Mouse (Mus musculus) hematopoietic stem cell, adult 5-6 weeks (primary cell): ENCODE results near the gene Clec16a. TPM values are rescaled to one million over a fixed set of nuclear protein-coding genes. Genes with fewer than 3 reads are reported as not detected.

ENCODE experiments used
- ATAC-seq, 2 experiments: fragments of 125-278 bp in 1 of 2; replicated peaks in 1 of 2; 2 replicates each; pipeline ENCODE4 v1.8.0; 2016 to 2017; ENCODE audit warnings: inconsistent platforms in 2 of 2, mild to moderate bottlenecking in 2 of 2, moderate number of reproducible peaks in 2 of 2, low read depth in 1 of 2, moderate TSS enrichment in 1 of 2; ENCODE audit not compliant: low FRiP score in 2 of 2, poor library complexity in 2 of 2, severe bottlenecking in 2 of 2, insufficient read depth in 1 of 2, low TSS enrichment in 1 of 2
- total RNA-seq: library from RNA; stranded (forward); fragments of 172-1452, 232-1000 nt; gene quantifications from 2 replicates; pipeline ENCODE4 v1.2.3, GENCODE M21; 2017

The Clec16a gene
- total RNA-seq, 1 experiment from 2014 or later = 15.0 TPM

DNA sequence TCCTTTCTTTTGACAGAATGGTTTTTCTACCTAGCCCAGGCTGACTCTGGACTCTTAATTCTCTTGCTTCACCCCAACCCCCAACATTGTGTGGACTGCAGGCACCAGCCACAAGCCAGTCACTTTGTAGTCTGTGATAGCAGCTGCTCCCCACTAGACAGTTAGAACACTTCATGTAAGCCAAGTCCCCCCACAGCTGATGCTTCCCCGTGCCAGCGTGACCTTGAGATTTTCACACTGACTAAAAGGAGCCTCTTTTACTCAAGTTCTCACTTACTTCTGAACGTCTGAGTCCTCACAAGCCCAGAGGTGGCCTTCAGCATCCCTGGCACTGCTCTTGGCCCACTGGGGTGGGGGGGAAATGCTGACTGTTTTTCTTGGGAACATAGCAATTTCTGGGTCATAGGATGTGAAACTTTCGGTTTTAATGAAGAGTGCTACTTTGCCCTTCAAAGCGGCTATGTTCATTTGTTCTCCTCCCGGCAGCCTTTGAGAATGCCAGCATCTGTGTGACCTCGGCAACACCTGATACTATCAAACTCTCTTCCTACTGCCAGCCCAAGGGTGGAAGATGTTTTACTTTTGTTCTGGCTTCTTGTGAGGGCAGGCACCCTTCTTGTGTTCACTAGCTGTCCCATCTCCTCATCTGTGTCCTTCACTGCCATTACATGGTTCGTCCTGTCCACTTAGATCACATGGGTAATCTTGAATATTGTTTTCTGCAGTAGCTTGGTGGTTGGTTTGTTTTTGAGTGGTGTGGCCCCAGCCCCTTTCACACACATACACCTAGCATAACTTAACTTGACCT, 138.3 kb downstream of the Clec16a start:
- 0 out of 4 replicates have a peak, but pooled peaks of 1 of the 2 experiments have one; percentile 15 for ATAC-seq

DNA sequence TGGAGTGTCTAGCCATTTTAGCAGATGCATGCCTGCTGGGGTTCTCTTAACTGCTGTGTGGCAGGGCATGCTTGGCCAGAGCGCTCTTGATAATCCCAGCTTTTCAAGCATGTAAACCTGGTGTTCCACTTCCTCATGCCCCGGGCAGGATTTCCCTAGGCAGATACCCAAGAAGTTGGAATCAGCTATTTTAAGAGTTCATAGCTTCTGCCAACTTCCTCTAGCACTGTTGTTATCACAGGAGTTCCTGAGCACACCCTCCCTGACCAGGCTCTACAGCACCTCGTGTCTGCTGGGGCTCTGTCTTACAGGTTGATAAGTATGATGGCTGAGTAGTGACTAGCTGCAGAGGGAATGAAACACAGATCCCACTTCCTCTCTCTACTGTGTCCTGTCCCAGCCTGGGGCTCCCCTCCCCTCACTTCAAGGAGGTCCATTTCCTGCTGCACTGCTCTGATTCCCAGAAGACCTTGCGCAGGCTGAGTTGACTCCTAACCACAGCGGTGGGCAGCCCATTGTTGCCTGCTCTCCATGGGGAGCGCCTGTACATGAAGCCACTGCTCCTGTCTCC, 144.7 kb downstream of the Clec16a start:
- peak; percentile 65 to 70 for ATAC-seq

DNA sequence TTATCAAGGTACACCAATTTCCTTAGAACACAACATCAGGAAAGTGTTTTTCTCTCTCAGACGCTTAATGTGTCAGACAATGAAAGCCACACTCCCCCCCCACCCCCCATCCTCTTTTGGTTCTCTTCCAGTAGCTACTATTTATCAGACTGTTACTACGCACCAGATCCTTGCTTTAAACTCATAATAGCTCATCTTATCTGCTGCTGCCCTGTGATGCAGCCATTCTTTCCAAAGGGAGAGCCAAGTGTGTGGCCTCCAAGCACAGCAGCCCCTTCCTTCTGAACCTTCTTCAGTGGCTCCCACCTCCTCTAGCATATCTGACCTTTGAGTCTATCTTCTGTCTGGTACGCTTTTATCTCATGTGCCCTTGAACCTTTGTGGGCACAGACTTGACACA, 145.3 kb downstream of the Clec16a start:
- ATAC-seq = no peak; a peak in 1 of 4 replicates

DNA sequence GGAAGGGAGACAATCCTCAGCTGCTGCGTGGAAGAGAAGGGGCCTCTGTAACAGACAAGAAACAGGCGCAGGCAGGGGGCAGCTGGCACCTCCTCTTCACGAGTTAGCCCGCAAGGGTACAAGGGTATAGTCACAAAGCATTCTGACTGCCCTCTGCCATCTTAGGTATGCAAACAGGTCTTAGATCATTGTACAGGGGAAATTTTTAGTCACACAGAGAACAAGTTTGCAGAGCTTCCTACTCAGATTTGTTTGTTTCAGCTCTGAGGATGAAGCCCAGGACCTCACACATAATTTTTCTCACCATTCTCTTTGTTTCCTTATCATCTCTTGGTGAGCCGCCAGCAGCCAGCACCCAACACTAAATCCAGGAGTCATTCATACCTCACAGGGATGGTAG, 146.6 kb downstream of the Clec16a start:
- no peak for ATAC-seq

DNA sequence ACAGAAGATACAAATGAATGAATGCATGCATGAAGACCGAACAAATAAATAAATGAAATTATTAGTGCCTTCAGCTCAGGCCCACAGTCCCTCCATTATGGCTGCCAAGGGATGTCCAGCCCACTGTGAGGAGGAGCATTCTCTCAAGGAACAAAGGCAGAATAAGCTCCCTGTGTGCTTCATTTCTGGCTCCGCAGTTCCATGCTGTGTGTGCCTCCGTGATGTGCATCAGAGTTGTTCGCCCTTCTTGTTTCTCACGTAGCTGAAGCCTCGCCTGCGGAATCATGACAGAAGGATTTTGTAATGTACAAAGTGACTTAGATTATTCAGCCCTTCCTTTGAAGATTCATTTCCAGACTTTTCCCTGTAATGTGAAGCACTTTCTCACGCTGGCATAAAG, 147.7 kb downstream of the Clec16a start:
- ATAC-seq = no peak

DNA sequence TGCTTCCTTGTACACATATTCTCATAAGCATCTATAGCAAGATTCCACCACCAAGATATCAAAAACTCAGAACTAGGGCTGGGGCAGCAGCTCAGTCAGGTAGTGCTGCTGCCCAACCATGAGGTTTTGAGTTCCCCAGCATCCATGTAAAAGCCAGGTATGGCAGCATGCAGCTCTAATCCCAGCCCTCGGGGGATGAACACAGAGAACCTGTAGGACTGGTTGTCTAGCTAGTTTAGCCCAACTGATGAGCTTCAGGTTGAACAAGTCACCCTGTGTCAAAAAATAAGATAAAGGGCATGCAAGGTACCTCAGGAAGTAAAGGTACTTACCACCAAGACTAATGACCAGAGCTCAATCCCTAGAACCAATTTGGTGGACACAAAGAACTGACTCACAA, 148.3 kb downstream of the Clec16a start:
- ATAC-seq = no peak

DNA sequence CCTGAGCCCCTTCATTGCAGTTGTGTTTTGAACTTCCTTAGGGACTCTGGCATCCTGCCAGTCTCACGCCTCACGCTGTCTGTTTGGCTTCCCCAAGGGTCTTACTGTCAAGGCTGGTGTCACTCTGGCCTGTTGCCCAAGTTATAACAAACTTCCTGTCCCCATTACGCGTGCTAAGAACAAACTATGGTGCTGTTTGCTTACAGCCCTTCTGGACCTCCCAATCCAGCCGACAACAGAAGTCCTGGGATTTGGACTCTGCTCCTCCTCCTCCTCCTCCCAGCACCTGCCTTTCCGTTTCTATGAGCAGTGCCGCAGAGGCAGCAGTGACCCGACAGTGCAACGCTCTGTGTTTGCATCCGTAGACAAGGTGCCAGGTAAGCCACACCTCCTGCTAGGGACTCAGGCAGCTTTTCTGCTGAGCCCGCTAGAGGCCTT, 149.3 kb downstream of the Clec16a start:
- ATAC-seq = peak in 1 of 2 experiments; percentile 24; a peak in 1 of 4 replicates

DNA sequence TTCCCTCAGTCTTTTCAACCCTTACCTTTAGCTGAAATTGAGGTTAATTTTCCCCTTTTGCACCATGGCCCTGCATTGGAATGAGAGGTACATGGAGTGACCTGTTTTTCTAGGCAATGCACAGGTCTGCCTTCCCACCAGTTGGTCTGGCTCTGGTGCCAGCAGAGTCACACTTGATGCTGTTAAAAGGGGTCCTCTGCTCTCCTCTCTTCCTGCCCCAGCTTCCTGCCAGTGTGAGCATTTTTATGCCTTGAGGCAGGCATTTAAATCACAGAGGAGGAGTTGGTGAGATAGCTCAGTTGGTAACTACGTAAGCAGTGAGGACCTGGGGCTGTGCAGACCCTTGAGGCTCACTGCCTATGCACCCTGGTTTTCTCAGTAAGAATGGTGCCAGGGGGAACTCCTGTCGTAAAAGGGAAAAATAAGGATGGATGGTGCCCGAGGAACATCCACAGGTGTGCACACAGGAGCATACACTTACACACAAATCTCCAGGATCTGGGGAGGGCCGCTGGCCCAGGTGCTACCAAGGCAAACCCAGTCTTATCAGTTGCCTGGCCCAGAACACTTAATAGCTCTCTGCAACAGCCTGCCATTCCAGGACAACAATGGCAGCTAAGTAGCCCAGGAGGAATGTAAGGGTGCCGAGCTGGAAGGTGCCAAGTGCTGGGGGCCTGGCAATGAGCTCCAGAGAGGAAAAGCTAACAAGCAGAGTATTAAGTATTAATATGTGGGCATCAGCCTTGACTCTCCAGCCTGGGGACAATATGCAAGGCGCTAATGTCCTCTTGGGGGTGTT, 152.9 kb downstream of the Clec16a start:
- no peak for ATAC-seq

DNA sequence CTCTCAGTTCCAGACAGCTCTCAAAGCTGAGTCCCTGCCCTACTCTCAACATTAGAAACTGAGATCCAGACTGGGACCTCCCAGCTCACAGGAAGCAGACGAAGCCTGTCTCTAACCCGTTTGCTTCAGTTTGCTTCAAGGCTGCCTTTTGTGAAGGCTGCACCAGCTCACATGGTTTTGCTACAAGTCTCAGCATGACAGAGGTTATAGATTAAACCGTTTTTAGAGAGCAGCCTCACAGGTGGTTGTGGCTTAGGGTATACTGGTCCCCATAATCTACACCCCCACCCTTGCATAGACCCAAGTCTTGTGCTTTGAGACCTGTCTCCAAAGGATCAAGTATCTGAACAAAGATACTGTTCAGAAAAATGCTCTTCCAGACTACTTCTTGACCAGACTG, 154.2 kb downstream of the Clec16a start:
- no peak for ATAC-seq

DNA sequence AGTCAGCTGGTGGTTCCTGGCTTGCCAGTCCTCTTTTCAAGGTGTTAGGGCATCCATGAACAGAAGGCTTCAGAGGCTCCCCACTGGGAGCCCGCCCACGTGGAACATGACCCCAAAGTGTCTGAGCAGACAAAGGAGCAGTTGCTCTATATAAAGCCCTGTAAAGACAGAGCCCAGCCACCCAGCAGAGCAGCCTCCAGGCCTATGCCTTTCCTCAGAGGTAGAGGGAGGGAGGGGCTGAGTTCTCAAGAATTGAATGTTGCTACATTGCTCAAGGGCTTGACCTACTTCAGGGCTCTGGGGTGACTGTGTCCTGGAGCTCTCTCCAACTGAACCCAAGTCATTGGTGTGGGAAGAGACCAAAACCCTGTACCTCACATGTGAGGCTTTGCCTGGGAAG, 155.0 kb downstream of the Clec16a start:
- no peak for ATAC-seq

DNA sequence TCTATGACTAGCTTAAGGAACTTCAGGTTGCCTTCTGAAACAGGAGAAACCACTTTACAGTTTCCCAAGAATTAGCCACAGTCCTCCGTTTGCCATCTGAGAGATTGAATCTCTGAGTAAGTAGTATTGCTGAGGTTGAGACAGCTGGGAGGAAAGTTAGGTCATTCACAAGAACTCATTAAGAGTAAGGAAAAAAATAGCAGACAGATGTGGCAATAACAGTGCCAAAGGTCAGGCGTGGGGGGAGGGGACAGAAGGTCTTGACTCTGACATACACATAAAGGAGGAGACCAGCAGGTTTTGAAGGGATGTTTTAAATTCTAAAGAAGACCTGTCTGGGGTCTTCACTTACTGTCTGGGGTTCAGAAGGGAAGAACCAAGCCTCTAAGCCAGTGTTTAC, 157.3 kb downstream of the Clec16a start:
- no peak for ATAC-seq

DNA sequence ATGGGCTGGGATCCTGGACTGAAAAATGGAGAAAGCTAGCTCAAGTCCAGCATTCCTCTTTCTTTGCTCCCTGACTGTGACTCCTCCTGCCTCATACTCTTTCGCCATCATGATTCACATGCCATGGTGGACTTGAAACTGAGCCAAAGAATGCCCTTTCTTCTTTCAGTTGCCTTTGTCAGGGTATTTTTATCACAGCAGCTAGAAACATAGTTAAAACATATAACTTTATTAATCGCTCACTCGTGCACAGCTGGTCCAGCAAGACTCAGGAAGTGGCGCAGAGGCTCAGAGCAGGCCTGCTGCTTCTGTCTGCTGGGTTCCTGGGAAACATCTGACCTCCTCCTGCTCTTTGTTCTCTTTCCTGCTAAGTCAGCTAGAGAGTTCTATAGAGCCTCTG, 158.8 kb downstream of the Clec16a start:
- 0 out of 4 replicates have a peak, but pooled peaks of 1 of the 2 experiments have one; percentile 22 for ATAC-seq

DNA sequence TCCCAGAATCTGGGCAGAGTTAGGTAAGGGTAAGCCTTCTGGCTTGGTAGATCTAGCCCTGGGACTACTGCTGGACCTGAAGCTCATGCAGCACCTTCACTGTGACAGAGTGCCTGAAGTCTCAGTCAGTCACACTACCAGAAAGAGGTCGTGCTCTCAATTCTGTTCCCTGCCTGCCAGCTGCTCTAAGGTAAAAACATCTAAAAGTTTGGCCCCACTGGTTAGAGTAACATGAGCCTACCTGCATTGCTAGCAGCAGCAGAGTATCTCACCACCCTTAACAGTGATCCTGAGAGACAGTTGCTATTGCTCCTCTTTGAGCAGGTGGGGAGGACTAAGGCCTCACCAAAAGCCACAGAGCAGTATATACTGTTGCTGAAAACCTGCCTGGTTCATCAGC, 160.3 kb downstream of the Clec16a start:
- ATAC-seq = no peak

DNA sequence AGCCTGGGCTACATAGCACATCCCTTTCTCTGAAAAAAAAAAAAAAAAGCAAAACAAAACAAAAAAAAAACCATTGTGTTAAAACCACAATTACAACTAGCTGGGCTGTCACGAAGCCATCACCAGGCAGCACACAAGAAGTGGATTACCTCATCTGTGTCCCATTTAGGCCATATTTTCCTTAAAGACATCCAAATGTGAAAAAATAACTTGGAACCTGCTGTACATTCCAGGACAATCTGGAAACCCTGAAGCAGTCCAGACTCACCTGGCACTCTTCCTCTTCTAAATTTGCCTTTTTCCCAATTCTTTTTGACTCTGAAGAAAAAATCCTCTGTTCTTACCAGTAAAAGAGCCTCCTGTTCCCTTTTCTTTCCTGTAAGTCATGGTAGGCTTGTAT, 166.4 kb downstream of the Clec16a start:
- no peak for ATAC-seq

DNA sequence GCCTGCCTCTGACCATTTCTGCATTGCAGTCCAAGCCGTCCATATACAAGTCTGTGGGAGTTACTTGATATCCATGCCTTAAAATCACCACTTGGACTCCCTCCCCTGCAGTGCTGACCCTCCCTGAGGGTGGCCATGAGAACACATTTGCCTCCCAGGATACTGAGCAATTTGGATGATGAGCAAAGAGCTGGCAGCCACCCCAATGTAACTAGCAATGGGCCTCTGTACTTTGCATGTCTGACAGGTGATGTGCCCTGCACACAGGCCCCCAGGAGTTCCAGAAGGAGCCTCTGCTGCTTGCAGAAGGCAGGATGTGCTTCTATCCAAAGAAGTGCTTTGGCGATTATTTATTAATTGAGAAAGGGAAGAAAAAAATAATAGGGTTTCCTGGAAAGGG, 167.9 kb downstream of the Clec16a start:
- ATAC-seq = no peak

DNA sequence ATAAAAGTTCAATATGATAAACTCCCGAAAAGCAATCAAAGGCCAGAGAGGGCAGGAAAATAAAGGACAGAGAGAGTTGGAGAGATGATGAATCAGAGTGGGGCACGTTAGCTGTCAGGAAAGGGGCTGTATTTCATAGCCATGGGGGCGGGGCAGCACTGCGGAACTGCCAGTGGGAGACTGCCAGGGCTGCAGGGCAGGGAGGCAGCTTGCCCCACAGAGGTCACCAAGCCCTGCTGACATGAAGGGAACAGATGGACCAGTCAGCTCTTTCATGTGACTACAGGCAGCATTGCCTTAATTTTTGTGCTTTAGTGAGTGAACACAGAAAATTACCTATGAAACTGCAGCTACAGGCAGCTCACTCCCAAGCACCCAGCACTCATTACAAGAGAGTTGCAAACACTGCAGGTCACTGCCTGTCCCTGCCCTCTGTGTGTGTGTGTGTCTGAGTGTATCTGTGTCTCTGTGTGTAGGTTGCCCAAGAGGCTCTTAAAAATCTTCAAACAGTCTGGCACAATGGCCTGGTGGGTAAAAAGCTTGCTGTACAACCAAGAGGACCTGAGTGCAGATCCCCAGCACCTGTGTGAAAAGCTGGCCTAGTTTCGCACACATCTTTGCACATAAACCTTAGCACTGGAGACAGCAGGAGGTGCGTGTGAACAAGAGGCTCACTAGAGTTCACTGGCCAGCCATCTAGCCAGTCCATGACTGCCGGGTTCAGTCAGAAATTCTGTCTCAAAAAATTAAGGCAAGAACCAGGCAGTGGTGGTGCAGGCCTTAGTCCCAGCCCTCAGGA, 168.5 kb downstream of the Clec16a start:
- ATAC-seq = peak; percentile 90 to 92

DNA sequence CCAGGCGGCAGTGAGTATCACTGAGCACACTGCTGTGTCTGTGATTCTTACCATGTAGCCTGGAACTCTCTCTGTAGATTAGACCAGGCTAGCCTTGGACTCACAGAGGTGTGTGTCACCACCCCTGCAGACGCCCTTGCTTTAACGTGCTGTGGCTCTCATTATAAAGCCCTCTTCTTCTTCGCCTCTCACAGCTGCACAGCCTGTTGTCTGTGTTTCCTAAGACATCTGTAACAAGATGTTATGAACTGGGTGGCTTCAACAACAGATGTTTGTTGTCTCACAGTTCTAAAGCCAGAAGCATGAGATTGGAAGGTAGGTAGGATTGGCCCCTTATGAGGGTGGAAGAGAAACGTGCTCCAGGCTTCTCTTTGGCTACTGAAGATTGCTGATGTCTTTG, 170.1 kb downstream of the Clec16a start:
- ATAC-seq = no peak
